Mouse (Mus musculus) hindbrain, embryonic 12.5 days (tissue): ENCODE measurements around the gene Tgfbr3. TPM values are rescaled to one million over a fixed set of nuclear protein-coding genes. Genes with fewer than 3 reads are reported as not detected.

ENCODE experiments used
- ATAC-seq: fragments of 200-750 bp; cut with Nextera tagmentation; 2 replicates; pipeline ENCODE4 v1.8.0; 2017; ENCODE audit warnings: moderate TSS enrichment; ENCODE audit not compliant: low FRiP score
- H3K27ac ChIP-seq: fragments of 300-500 bp; sonication (generic); 2 replicates; pipeline ENCODE4 v1.5.1; 2016; ENCODE audit warnings: mild to moderate bottlenecking
- H3K27me3 ChIP-seq: fragments of 300-500 bp; sonication (generic); 2 replicates; pipeline ENCODE4 v1.6.1; 2016; ENCODE audit warnings: mild to moderate bottlenecking
- H3K36me3 ChIP-seq: fragments of 300-500 bp; sonication (generic); 2 replicates; pipeline ENCODE4 v1.6.1; 2016; ENCODE audit warnings: mild to moderate bottlenecking
- H3K4me1 ChIP-seq: fragments of 300-500 bp; sonication (generic); 2 replicates; pipeline ENCODE4 v1.6.1; 2016
- H3K4me2 ChIP-seq: fragments of 300-500 bp; sonication (generic); replicated peaks from 2 replicates; pipeline ENCODE4 v1.6.1; 2016; ENCODE audit warnings: mild to moderate bottlenecking
- H3K4me3 ChIP-seq: fragments of 300-500 bp; sonication (generic); 2 replicates; pipeline ENCODE4 v1.5.1; 2016; ENCODE audit warnings: mild to moderate bottlenecking
- H3K9ac ChIP-seq: fragments of 300-500 bp; sonication (generic); 2 replicates; pipeline ENCODE4 v1.6.1; 2016; ENCODE audit warnings: mild to moderate bottlenecking, moderate library complexity
- H3K9me3 ChIP-seq: fragments of 300-500 bp; sonication (generic); replicated peaks from 2 replicates; pipeline ENCODE4 v1.6.1; 2016; ENCODE audit warnings: mild to moderate bottlenecking
- WGBS: fragments of 180-500 bp; shearing (Covaris S2); methylation state at CpG from one replicate; pipeline ENCODE4 v1.1.7; 2016; 5-methylcytosine and 5-hydroxymethylcytosine counted together
- polyA plus RNA-seq: library from polyadenylated mRNA; unstranded; fragments of >200 nt; fragmentation: Nextera tagmentation; extraction: Ambion mirVana; gene quantifications from 2 replicates; pipeline ENCODE4 v1.2.1, GENCODE M21; 2016

Tgfbr3 gene
- polyA plus RNA-seq, 1 experiment from 2014 or later: 12.0 TPM

- Histone ChIP-seq H3K36me3 (no peaks in the 10 kb centered on the region), H3K4me3 (no peak overlapping the region), H3K9me3 (no peaks in the 10 kb centered on the region), H3K9ac (no peak overlapping the region), H3K4me2 (no peak overlapping the region), H3K4me1 (no peaks in the 10 kb centered on the region; the same call in 1 of the 2 replicates), H3K27ac (no peak overlapping the region), H3K27me3 (no peaks in the 10 kb centered on the region)
- WGBS: 61% methylated on average over 5 of the region's 5 CpGs
- ATAC-seq: no peak
Observed at GRCm38 (mm10) chr5:107064922-107065321, 224.5 kb downstream of the Tgfbr3 start.

GRCm38 (mm10) chr5:107062229-107062852 lies 227.1 kb downstream of the Tgfbr3 start:
- Histone ChIP-seq H3K9me3 (no peaks in the 10 kb centered on the region), H3K4me2 (no peak overlapping the region), H3K27ac (no peak overlapping the region), H3K27me3 (no peaks in the 10 kb centered on the region), H3K9ac (no peak overlapping the region), H3K4me3 (no peak overlapping the region), H3K4me1 (no peaks in the 10 kb centered on the region; the same call in 1 of the 2 replicates), H3K36me3 (no peaks in the 10 kb centered on the region)
- 72% methylated on average over 12 of the region's 12 CpGs for WGBS
- ATAC-seq: no peak

GRCm38 (mm10) chr5:107059514-107059913 lies 229.9 kb downstream of the Tgfbr3 start:
- no peak overlapping the region for H3K4me3 ChIP-seq
- 87% methylated on average over 5 of the region's 5 CpGs for WGBS
- no peaks in the 10 kb centered on the region for H3K36me3 ChIP-seq
- H3K4me2 ChIP-seq: no peak overlapping the region
- peaks cover 13% of the 10 kb centered on the region for H3K4me1 ChIP-seq
- no peak overlapping the region for H3K27ac ChIP-seq
- H3K9ac ChIP-seq: no peak overlapping the region
- H3K27me3 ChIP-seq: no peaks in the 10 kb centered on the region
- ATAC-seq: no peak
- H3K9me3 ChIP-seq: no peaks in the 10 kb centered on the region

- no peak overlapping the region for H3K27ac ChIP-seq
- no peaks in the 10 kb centered on the region for H3K9me3 ChIP-seq
- no peaks in the 10 kb centered on the region for H3K27me3 ChIP-seq
- ATAC-seq: no peak
- 75% methylated on average over 4 of the region's 4 CpGs for WGBS
- peaks cover 13% of the 10 kb centered on the region for H3K4me1 ChIP-seq
- H3K36me3 ChIP-seq: no peaks in the 10 kb centered on the region
- no peak overlapping the region for H3K4me3 ChIP-seq
- no peak overlapping the region for H3K9ac ChIP-seq
- no peak overlapping the region for H3K4me2 ChIP-seq
Observed at GRCm38 (mm10) chr5:107058642-107059041, 230.8 kb downstream of the Tgfbr3 start.

Other genes with a start within 250 kb of the Tgfbr3 start
- 2.7 and 2.9 TPM in 2 replicates for gene Brdt, start 41.5 kb upstream of the Tgfbr3 start, polyA plus RNA-seq
- 1.2 and 2.2 TPM in 2 replicates for gene Ephx4, start 113.1 kb upstream of the Tgfbr3 start, polyA plus RNA-seq
- not detected in 2 replicates for gene Lpcat2b, start 141.9 kb upstream of the Tgfbr3 start, polyA plus RNA-seq
- 8.8 and 10.3 TPM in 2 replicates for gene Btbd8, start 148.4 kb upstream of the Tgfbr3 start, polyA plus RNA-seq
- 0.23 and 0.80 TPM in 2 replicates for gene Gm42669, start 218.0 kb upstream of the Tgfbr3 start, polyA plus RNA-seq
- 0.15 and 0.21 TPM in 2 replicates for gene 1700028K03Rik, start 245.1 kb upstream of the Tgfbr3 start, polyA plus RNA-seq